Mouse (Mus musculus) lung, postnatal 0 days (tissue): ENCODE data around the gene Uimc1.
A peak's percentile ranks its signal among the peaks of the same experiment; 100 is the strongest.

Experiments
- CTCF ChIP-seq: IDR thresholded peaks from 2 replicates; pipeline ENCODE4 v1.5.1; 2016; ENCODE audit warnings: antibody characterized with exemption, mild to moderate bottlenecking
- EP300 ChIP-seq: IDR thresholded peaks from 2 replicates; pipeline ENCODE4 v1.6.1; 2016; ENCODE audit warnings: antibody characterized with exemption, mild to moderate bottlenecking, control low read depth

GRCm38 (mm10) chr13:54983614-54984013, 116.5 kb downstream of the Uimc1 start:
- peak; percentile 50 for TF ChIP-seq CTCF
- TF ChIP-seq EP300, result no peak
